Mouse (Mus musculus) olfactory bulb, adult 2 months (tissue): ENCODE measurements around the gene Fam222a. TPM values are rescaled to one million over a fixed set of nuclear protein-coding genes. Genes with fewer than 3 reads are reported as not detected.

Source experiments
- H3K27ac ChIP-seq: fragments of 200-500 bp; 2 replicates; pipeline ENCODE4 v1.5.1; 2012; ENCODE audit warnings: low read depth, low read length; ENCODE audit not compliant: insufficient read depth
- H3K4me1 ChIP-seq: fragments of 200-500 bp; 2 replicates; pipeline ENCODE4 v1.6.1; 2012; ENCODE audit warnings: low read length; ENCODE audit not compliant: control insufficient read depth, insufficient read depth
- H3K4me3 ChIP-seq: fragments of 200-500 bp; 2 replicates; pipeline ENCODE4 v1.5.1; 2012; ENCODE audit warnings: mild to moderate bottlenecking, low read depth, low read length, moderate library complexity; ENCODE audit not compliant: insufficient read depth
- CTCF ChIP-seq: fragments of 200-500 bp; IDR thresholded peaks from 2 replicates; pipeline ENCODE4 v1.5.1; 2012; ENCODE audit warnings: low read depth, mild to moderate bottlenecking, low read length, moderate library complexity; ENCODE audit not compliant: insufficient read depth
- POLR2A ChIP-seq: fragments of 200-500 bp; IDR thresholded peaks from 2 replicates; pipeline ENCODE4 v1.6.1; 2012; ENCODE audit warnings: mild to moderate bottlenecking, low read depth, low read length, moderate library complexity; ENCODE audit not compliant: insufficient read depth
- WGBS: fragments of 180-500 bp; shearing (Covaris S2); methylation state at CpG from one replicate; pipeline ENCODE4 v1.1.7; 2018; 5-methylcytosine and 5-hydroxymethylcytosine counted together
- polyA plus RNA-seq: library from polyadenylated mRNA; stranded (reverse); fragments of >200 nt; gene quantifications from 2 replicates; pipeline ENCODE4 v1.2.4, GENCODE M21; 2012; ENCODE audit warnings: low replicate concordance; ENCODE audit not compliant: missing spikeins, insufficient read depth, insufficient read length

Gene Fam222a
- polyA plus RNA-seq, 1 experiment, result not detected

GRCm38 (mm10) chr5:114555424-114555823 lies 12.4 kb upstream of the Fam222a start:
- H3K27ac ChIP-seq, result no peak overlapping the region
- TF ChIP-seq CTCF (no peak), POLR2A (no peak)
- H3K4me1 ChIP-seq, result peaks cover 23% of the 10 kb centered on the region
- no peak overlapping the region for H3K4me3 ChIP-seq
- WGBS, result 95% methylated on average over 2 of the region's 2 CpGs

- no peak overlapping the region for H3K27ac ChIP-seq
- WGBS, result 67% methylated on average over 11 of the region's 11 CpGs
- H3K4me3 ChIP-seq, result no peak overlapping the region
- no peak for TF ChIP-seq POLR2A
- TF ChIP-seq CTCF, result no peak
- peaks cover 23% of the 10 kb centered on the region for H3K4me1 ChIP-seq
Measured at GRCm38 (mm10) chr5:114556109-114556508, 11.7 kb upstream of the Fam222a start.

- no peak for TF ChIP-seq CTCF
- TF ChIP-seq POLR2A, result no peak
- Histone ChIP-seq H3K4me3 (no peak overlapping the region), H3K4me1 (peaks cover 11% of the 10 kb centered on the region), H3K27ac (no peak overlapping the region)
- 75% methylated on average over 20 of the region's 20 CpGs for WGBS
Measured at GRCm38 (mm10) chr5:114557765-114558731, 9.8 kb upstream of the Fam222a start.

- TF ChIP-seq POLR2A, result no peak
- TF ChIP-seq CTCF, result no peak
- WGBS, result 7% methylated on average over 9 of the region's 9 CpGs
- Histone ChIP-seq H3K27ac (no peak overlapping the region), H3K4me1 (peaks cover 7% of the 10 kb centered on the region), H3K4me3 (no peak overlapping the region)
Measured at GRCm38 (mm10) chr5:114560533-114560936, 7.3 kb upstream of the Fam222a start.

- H3K4me1 ChIP-seq, result peaks cover 7% of the 10 kb centered on the region
- WGBS, result 44% methylated on average over 5 of the region's 5 CpGs
- no peak overlapping the region for H3K4me3 ChIP-seq
- no peak overlapping the region for H3K27ac ChIP-seq
- no peak for TF ChIP-seq CTCF
- TF ChIP-seq POLR2A, result no peak
Measured at GRCm38 (mm10) chr5:114560965-114561364, 6.9 kb upstream of the Fam222a start.

- no peak overlapping the region for H3K27ac ChIP-seq
- no peak overlapping the region for H3K4me3 ChIP-seq
- TF ChIP-seq CTCF, result no peak
- no peak for TF ChIP-seq POLR2A
- WGBS, result 87% methylated on average over 7 of the region's 7 CpGs
- H3K4me1 ChIP-seq, result peaks cover 11% of the 10 kb centered on the region
Measured at GRCm38 (mm10) chr5:114563994-114564393, 3.8 kb upstream of the Fam222a start.

- TF ChIP-seq POLR2A (no peak), CTCF (no peak)
- WGBS, result 31% methylated on average over 12 of the region's 12 CpGs
- Histone ChIP-seq H3K4me1 (peaks cover 17% of the 10 kb centered on the region), H3K4me3 (no peak overlapping the region), H3K27ac (no peak overlapping the region)
Measured at GRCm38 (mm10) chr5:114565305-114565704, 2.5 kb upstream of the Fam222a start.

GRCm38 (mm10) chr5:114565751-114566150 lies 2.1 kb upstream of the Fam222a start:
- H3K4me1 ChIP-seq, result peaks cover 15% of the 10 kb centered on the region
- H3K4me3 ChIP-seq, result no peak overlapping the region
- H3K27ac ChIP-seq, result no peak overlapping the region
- no peak for TF ChIP-seq POLR2A
- TF ChIP-seq CTCF, result no peak
- 85% methylated on average over 6 of the region's 6 CpGs for WGBS

GRCm38 (mm10) chr5:114566461-114566860 lies 1.4 kb upstream of the Fam222a start:
- H3K27ac ChIP-seq, result no peak overlapping the region
- H3K4me1 ChIP-seq, result peaks cover 20% of the 10 kb centered on the region
- no peak overlapping the region for H3K4me3 ChIP-seq
- WGBS, result 87% methylated on average over 10 of the region's 10 CpGs
- no peak for TF ChIP-seq CTCF
- TF ChIP-seq POLR2A, result no peak
